Mouse (Mus musculus) liver, embryonic 11.5 days (tissue): ENCODE results near the gene Edaradd. TPM values are rescaled to one million over a fixed set of nuclear protein-coding genes. Genes with fewer than 3 reads are reported as not detected.

Experiments
- ATAC-seq: fragments of 200-750 bp; cut with Nextera tagmentation; replicated peaks from 2 replicates; pipeline ENCODE4 v1.8.0; 2017; ENCODE audit warnings: moderate number of reproducible peaks, mild to moderate bottlenecking, moderate TSS enrichment, moderate library complexity; ENCODE audit not compliant: low FRiP score
- DNase-seq: peaks from one replicate; pipeline ENCODE4 v3.0.0-alpha.2; 2017; ENCODE audit warnings: low spot score
- H3K27ac ChIP-seq: fragments of 300-500 bp; sonication (generic); 2 replicates; pipeline ENCODE4 v1.5.1; 2014; ENCODE audit warnings: mild to moderate bottlenecking, low read depth, low read length, control low read depth
- H3K27me3 ChIP-seq: fragments of 300-500 bp; sonication (generic); replicated peaks from 2 replicates; pipeline ENCODE4 v1.6.1; 2014; ENCODE audit warnings: low read length, mixed read lengths; ENCODE audit not compliant: control insufficient read depth, insufficient read depth
- H3K36me3 ChIP-seq: fragments of 300-500 bp; sonication (generic); 2 replicates; pipeline ENCODE4 v1.6.1; 2014; ENCODE audit warnings: mild to moderate bottlenecking, low read length, moderate library complexity, mixed read lengths; ENCODE audit not compliant: control insufficient read depth, insufficient read depth
- H3K4me1 ChIP-seq: fragments of 300-500 bp; sonication (generic); replicated peaks from 2 replicates; pipeline ENCODE4 v1.6.1; 2014; ENCODE audit warnings: low read length, mixed read lengths; ENCODE audit not compliant: control insufficient read depth, insufficient read depth
- H3K4me2 ChIP-seq: fragments of 300-500 bp; sonication (generic); 2 replicates; pipeline ENCODE4 v1.6.1; 2014; ENCODE audit warnings: mild to moderate bottlenecking, control low read depth, moderate library complexity
- H3K4me3 ChIP-seq: fragments of 300-500 bp; sonication (generic); 2 replicates; pipeline ENCODE4 v1.5.1; 2014; ENCODE audit warnings: low read depth, low read length, control low read depth
- H3K9ac ChIP-seq: fragments of 300-500 bp; sonication (generic); 2 replicates; pipeline ENCODE4 v1.6.1; 2014; ENCODE audit warnings: low read depth, low read length, control low read depth
- H3K9me3 ChIP-seq: fragments of 300-500 bp; sonication (generic); 2 replicates; pipeline ENCODE4 v1.6.1; 2016; ENCODE audit warnings: low read length, inconsistent platforms, mixed read lengths; ENCODE audit not compliant: control insufficient read depth
- WGBS: fragments of 180-500 bp; shearing (Covaris S2); extraction: QIAGEN DNeasy Blood & Tissue Kit; methylation state at CpG from one replicate; pipeline ENCODE4 v1.1.7; 2014; 5-methylcytosine and 5-hydroxymethylcytosine counted together
- polyA plus RNA-seq: library from polyadenylated mRNA; unstranded; fragments of >200 nt; fragmentation: Nextera tagmentation; extraction: Ambion mirVana; gene quantifications from 2 replicates; pipeline ENCODE4 v1.2.1, GENCODE M21; 2014

Edaradd gene
- polyA plus RNA-seq, 1 experiment from 2014 or later = 0.34 TPM

DNA sequence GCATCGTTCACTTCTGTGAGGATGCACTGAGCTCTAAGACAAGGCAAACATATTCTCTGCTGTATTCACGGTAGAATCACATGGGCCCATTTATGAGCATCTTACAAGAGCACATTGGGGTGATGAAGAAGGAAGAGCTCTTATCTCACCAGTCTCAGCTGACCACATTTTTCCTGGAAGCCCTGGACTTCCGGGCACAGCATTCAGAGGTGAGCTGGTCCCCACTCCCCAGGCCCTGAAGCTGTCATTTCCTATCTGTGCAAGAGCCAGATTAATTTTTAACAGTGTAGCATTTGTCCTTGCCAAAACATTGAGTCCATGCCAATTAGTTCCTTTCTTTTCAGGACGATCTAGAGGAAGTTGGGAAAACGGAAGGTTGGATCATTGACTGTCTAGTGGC is 86.4 kb downstream of the Edaradd start:
- Histone ChIP-seq H3K4me2 (no peak overlapping the region), H3K36me3 (peaks cover 56% of the 10 kb centered on the region), H3K4me3 (no peak overlapping the region), H3K4me1 (no peaks in the 10 kb centered on the region), H3K27ac (no peak overlapping the region), H3K9ac (no peak overlapping the region), H3K27me3 (no peaks in the 10 kb centered on the region), H3K9me3 (no peaks in the 10 kb centered on the region)
- no peak for DNase-seq
- WGBS = 83% methylated on average over 5 of the region's 5 CpGs
- ATAC-seq = no peak

DNA sequence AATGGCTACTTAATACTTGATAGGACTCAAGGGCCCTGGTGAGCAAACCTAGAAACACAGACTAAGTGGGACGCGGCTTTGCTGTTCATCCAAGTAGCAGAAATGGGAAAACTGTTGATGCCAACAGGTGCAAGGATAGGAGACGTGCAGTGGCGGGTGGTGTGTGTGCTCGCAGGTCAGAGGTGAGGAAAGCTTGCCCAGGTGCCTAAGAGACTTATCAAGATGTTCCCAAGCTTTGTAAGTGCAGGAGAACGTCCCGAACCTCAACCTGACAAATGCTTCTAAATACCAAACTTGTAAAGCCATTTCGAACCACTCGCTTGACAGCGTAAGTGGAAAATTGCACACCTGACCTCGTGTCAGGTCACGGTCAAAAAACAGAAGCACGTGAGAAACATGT is 91.7 kb downstream of the Edaradd start:
- no peak overlapping the region for H3K9ac ChIP-seq
- no peaks in the 10 kb centered on the region for H3K27me3 ChIP-seq
- H3K27ac ChIP-seq = no peak overlapping the region
- H3K4me2 ChIP-seq = no peak overlapping the region
- ATAC-seq = no peak
- H3K36me3 ChIP-seq = peaks cover 49% of the 10 kb centered on the region; the same call in 1 of the 2 replicates
- H3K4me3 ChIP-seq = no peak overlapping the region
- WGBS = 95% methylated on average over 13 of the region's 13 CpGs
- DNase-seq = no peak
- no peaks in the 10 kb centered on the region for H3K9me3 ChIP-seq
- no peaks in the 10 kb centered on the region for H3K4me1 ChIP-seq

Other genes with a start within 250 kb of the Edaradd start
- gene Actn2, start 179.7 kb downstream of the Edaradd start, polyA plus RNA-seq = 2.0 and 7.2 TPM in 2 replicates
- 48.8 and 56.7 TPM in 2 replicates for gene Heatr1, start 125.4 kb downstream of the Edaradd start, polyA plus RNA-seq
- gene Lgals8, start 55.5 kb downstream of the Edaradd start, polyA plus RNA-seq = 17.4 and 19.7 TPM in 2 replicates
- 3.4 and 3.6 TPM in 2 replicates for gene Ero1lb, start 45.4 kb upstream of the Edaradd start, polyA plus RNA-seq